Mouse (Mus musculus): ENCODE data around the gene Tmem221.

DNA sequence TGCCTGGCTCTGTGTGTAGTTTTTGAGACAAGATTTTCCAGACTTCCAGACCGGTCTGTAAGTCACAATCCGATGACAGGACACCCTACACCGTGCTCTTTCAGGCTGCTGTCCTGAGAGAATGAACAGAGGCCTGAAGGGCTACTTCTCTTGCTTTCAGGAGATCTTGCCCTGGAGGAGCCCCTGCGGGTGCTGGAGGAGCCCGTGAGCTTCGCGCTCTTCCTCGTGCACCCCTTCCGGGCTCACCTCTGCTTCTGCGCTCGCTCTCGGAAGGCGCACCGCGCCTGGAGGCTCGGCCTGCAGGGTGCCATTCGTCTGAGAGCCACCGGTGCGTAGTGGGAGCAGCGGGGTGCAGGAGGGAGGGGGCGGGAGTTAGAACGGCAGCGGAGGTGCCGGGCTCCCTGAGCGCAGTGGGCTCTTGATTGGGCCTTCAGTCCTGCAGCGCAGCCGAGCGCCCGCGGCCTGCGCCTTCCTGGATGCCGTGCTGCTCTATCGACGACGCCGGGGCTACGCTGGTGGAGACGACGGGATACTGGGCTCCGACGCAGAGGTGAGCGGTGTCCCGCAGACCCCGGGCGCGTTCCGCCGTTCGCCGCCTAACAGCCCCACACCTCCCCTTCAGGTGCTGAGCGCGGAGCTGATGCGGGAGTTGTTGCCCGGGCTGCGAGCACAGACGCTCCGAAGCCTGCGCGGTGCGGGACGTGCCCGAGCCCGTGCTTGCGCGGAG lies 43.4 kb upstream of the Tmem221 start:
- TF ChIP-seq CTCF (IDR thresholded peaks at IDR 0.05; ENCODE audit: insufficient read depth, low read length) = no peak
- TF ChIP-seq POLR2A (IDR thresholded peaks at IDR 0.05; ENCODE audit: borderline replicate concordance, extremely low read depth, low read depth, low read length) = no peak

All from lung, adult 2 months (tissue).